Mouse (Mus musculus) mesoderm, embryonic 11.5 days (tissue): Measurements from ENCODE around the gene Gngt2.

ENCODE experiments used
- DNase-seq: peaks from one replicate; pipeline ENCODE4 v3.0.0-alpha.2; 2012; ENCODE audit warnings: low read depth, low spot score

The Gngt2 gene

GRCm38 (mm10) chr11:95837059-95837458 lies at the start of gene Gngt2:
TSS of gene Gngt2 (plus strand) at chr11:95837216.
- DNase-seq, result no peak

GRCm38 (mm10) chr11:95789451-95789891 lies 47.5 kb upstream of the Gngt2 start:
- no peak for DNase-seq

- no peak for DNase-seq
Observed at GRCm38 (mm10) chr11:95791787-95792186, 45.2 kb upstream of the Gngt2 start.

- DNase-seq, result no peak
Observed at GRCm38 (mm10) chr11:95792950-95793509, 44.0 kb upstream of the Gngt2 start.

- no peak for DNase-seq
Observed at GRCm38 (mm10) chr11:95794201-95794600, 42.8 kb upstream of the Gngt2 start.

- no peak for DNase-seq
Observed at GRCm38 (mm10) chr11:95795582-95795981, 41.4 kb upstream of the Gngt2 start.

GRCm38 (mm10) chr11:95805010-95805409 lies 32.0 kb upstream of the Gngt2 start:
- no peak for DNase-seq

- no peak for DNase-seq
Observed at GRCm38 (mm10) chr11:95805527-95805926, 31.5 kb upstream of the Gngt2 start.

GRCm38 (mm10) chr11:95807884-95808283 lies 29.1 kb upstream of the Gngt2 start:
- no peak for DNase-seq

GRCm38 (mm10) chr11:95808448-95809011 lies 28.5 kb upstream of the Gngt2 start:
- no peak for DNase-seq

GRCm38 (mm10) chr11:95809603-95810002 lies 27.4 kb upstream of the Gngt2 start:
- no peak for DNase-seq

- DNase-seq, result no peak
Observed at GRCm38 (mm10) chr11:95810828-95811227, 26.2 kb upstream of the Gngt2 start.

- no peak for DNase-seq
Observed at GRCm38 (mm10) chr11:95811741-95812140, 25.3 kb upstream of the Gngt2 start.

GRCm38 (mm10) chr11:95812224-95812623 lies 24.8 kb upstream of the Gngt2 start:
- DNase-seq, result no peak

GRCm38 (mm10) chr11:95814101-95814500 lies 22.9 kb upstream of the Gngt2 start:
- no peak for DNase-seq

GRCm38 (mm10) chr11:95814857-95815256 lies 22.2 kb upstream of the Gngt2 start:
- no peak for DNase-seq

- no peak for DNase-seq
Observed at GRCm38 (mm10) chr11:95815412-95815811, 21.6 kb upstream of the Gngt2 start.

- DNase-seq, result no peak
Observed at GRCm38 (mm10) chr11:95819138-95819537, 17.9 kb upstream of the Gngt2 start.

- no peak for DNase-seq
Observed at GRCm38 (mm10) chr11:95821511-95821910, 15.5 kb upstream of the Gngt2 start.

GRCm38 (mm10) chr11:95822437-95822836 lies 14.6 kb upstream of the Gngt2 start:
- DNase-seq, result no peak

GRCm38 (mm10) chr11:95824071-95824876 lies 12.7 kb upstream of the Gngt2 start, which contains the start of gene Phospho1:
TSS of gene Phospho1 (plus strand) at chr11:95824499.
- peak; percentile 93 for DNase-seq

- DNase-seq, result no peak
Observed at GRCm38 (mm10) chr11:95824877-95825243, 12.2 kb upstream of the Gngt2 start.

GRCm38 (mm10) chr11:95825625-95826024 lies 11.4 kb upstream of the Gngt2 start:
- no peak for DNase-seq
